Mouse (Mus musculus) hematopoietic stem cell, adult 5-6 weeks (primary cell): ENCODE data around the gene Gzf1. TPM values are rescaled to one million over a fixed set of nuclear protein-coding genes. Genes with fewer than 3 reads are reported as not detected.

Experiments
- ATAC-seq, 2 experiments: fragments of 125-278 bp in 1 of 2; replicated peaks in 1 of 2; 2 replicates each; pipeline ENCODE4 v1.8.0; 2016 to 2017; ENCODE audit warnings: inconsistent platforms in 2 of 2, mild to moderate bottlenecking in 2 of 2, moderate number of reproducible peaks in 2 of 2, low read depth in 1 of 2, moderate TSS enrichment in 1 of 2; ENCODE audit not compliant: low FRiP score in 2 of 2, poor library complexity in 2 of 2, severe bottlenecking in 2 of 2, insufficient read depth in 1 of 2, low TSS enrichment in 1 of 2
- total RNA-seq: library from RNA; stranded (forward); fragments of 172-1452, 232-1000 nt; gene quantifications from 2 replicates; pipeline ENCODE4 v1.2.3, GENCODE M21; 2017

Gzf1 gene
- total RNA-seq, 1 experiment from 2014 or later = 22.4 TPM

GRCm38 (mm10) chr2:148689444-148690140 lies 8.8 kb downstream of the Gzf1 start:
- no peak for ATAC-seq

DNA sequence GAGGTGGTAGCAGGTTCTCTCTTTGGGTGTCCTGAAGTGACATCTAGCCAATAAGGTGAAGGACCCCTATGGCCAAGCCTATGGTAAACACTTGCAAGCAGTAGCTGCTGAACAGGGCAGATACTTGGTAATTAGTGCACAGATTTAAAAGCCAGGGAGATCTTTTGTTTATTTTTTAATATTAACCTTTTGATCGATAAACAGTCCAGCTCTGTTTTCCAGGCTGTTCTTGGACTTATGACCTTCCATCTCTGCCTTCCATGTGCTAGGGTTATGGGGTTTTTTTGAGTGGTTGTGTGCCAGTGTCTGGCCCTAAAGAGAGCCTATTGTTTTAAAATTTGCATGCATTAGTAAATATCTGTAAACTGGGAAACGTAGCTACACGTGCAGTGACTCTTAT lies 9.5 kb downstream of the Gzf1 start:
- ATAC-seq = no peak

DNA sequence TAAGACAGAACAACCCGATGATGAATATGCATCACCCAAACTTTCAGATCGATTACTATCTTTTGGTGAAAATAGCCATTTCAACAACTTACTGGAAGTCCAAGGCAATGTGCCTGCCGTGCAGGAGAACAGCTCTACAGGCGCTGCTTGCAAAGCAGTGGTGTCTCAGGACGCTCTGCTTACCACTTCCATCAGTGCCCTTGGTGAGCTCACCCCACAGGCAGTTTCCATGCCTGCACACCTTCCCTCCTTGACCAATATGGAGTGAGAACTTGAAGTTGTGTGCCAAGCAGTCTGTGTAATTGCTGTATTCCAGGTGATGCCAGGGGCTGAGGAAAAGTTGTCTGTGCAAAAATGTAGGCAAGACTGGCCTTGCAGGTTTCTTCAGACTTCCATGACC lies 10.0 kb downstream of the Gzf1 start:
- ATAC-seq = no peak

- no peak for ATAC-seq
Measured at GRCm38 (mm10) chr2:148698571-148698970, 17.7 kb downstream of the Gzf1 start.

- peak; percentile 69 to 73; a peak in 3 of 4 replicates for ATAC-seq
Measured at GRCm38 (mm10) chr2:148706409-148707201, 25.8 kb downstream of the Gzf1 start.

DNA sequence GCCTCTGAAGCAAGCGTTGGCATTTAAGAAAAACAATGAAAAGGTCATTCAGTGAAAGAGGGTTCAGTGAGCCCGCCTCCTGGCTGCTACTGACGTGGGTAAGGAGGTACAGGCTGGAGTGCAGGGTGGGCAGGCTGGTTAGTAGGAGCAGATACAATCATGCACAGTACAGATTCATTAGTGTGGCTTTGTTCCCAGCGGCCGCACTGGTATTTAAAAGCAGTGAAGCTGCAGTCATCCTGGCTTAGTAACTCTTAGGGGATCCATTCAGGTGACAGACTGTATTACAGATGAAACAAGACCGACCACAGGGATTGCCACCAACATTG lies 26.3 kb downstream of the Gzf1 start:
- ATAC-seq = no peak

DNA sequence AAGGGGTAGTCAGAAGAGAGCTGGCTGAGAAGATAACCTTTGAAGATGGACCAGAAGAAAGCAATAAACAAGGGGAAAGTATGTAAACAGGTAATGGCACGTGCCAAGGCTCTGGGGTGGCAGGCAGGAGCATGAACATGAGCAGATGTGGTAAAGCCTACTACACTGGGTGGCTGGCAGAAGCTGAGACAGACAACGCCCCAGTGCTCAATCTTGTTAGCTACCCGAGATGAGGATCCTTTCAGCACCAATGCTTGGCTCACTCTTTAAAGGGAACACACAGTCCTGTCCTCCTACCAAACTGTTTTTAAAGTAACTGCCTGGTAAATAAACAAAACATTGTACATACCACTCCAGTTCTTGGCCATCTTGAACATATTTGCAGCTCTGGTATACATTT lies 31.5 kb downstream of the Gzf1 start:
- no peak for ATAC-seq

- ATAC-seq = no peak
Measured at GRCm38 (mm10) chr2:148717072-148717471, 36.2 kb downstream of the Gzf1 start.

DNA sequence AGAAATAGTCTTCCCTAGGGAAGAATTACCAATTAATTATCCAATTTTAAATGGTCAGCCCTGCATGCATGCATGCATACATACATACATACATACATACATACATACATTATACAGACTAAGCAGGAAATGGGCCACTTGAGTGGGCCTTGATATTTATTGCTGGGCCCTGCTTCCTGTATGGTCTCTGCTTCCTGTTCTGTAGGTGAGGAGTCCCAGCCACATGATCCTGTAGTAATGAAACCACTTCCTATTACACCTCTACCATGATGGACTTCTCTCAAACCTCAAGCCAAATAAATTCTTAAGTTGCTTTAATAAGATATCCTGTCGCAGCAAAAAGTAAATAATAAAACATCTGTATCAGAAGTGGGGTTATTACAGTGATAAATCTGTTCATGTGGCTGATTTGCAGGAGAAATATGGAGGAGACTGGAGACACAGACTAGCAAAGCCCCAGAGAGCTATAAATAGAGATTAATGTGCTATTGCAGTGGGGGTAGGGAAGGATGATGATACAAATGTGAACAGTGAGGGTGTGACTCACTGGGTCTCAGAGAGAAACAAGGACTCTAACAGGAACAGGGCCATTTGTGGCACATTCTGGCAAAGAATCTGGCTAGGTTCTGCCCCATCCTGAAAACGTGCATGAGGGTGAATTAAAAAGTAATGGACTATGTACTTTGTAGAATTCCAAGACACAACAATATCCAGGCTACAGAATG lies 38.6 kb downstream of the Gzf1 start:
- peak; percentile 74 to 89 for ATAC-seq

- peak; percentile 20 to 41 for ATAC-seq
Measured at GRCm38 (mm10) chr2:148731614-148732326, 50.9 kb downstream of the Gzf1 start.

DNA sequence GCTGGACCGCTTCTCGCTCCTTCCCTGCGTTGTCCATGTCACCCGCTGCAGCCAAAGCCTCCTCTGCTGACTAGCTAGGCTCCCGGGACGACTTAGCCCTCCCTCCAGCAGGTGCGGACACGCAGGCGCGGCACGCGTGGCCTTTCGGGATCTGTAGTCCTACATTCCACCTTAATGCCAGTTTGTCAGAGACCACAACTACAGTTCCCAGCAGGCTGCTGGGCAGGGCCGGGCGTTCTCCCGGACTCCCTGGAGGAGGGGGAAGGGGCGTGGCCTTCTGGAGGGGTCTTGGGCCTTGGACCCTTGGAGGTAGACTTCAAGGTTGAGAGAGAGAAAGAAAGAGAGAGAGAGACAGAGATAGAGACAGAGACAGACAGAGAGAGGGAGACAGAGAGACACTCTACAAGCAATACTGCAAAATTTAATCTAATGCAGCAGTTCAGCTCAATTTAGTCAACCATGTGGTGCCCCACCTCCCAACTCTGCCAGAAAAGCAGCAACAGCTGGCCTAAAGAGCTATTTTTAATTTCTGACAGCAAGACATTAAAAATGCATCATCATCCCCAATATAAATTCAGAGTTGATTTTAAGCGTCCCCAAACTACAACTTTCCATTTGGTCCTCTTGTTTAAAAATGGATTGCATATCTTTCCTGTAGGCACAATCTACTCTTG lies 51.6 kb downstream of the Gzf1 start, which contains the start of gene Napb:
Napb (minus strand) TSS at position 141 of the 674 bp plus-strand sequence.
- ATAC-seq = peak; percentile 98 to 99

Other genes with a start within 250 kb of the Gzf1 start
- gene Cd93, start 237.5 kb upstream of the Gzf1 start, total RNA-seq = 145 and 146 TPM in 2 replicates
- 21.9 and 39.3 TPM in 2 replicates for gene Nxt1, start 8.4 kb upstream of the Gzf1 start, total RNA-seq
- gene Napb, start 51.4 kb downstream of the Gzf1 start, total RNA-seq = 1.4 and 2.9 TPM in 2 replicates
- gene Cstl1, start 69.3 kb downstream of the Gzf1 start, total RNA-seq = not detected in 2 replicates
- gene Cst11, start 90.5 kb downstream of the Gzf1 start, total RNA-seq = not detected in 2 replicates
- not detected in 2 replicates for gene 8030411F24Rik, start 101.0 kb downstream of the Gzf1 start, total RNA-seq
- not detected in 2 replicates for gene Cst12, start 108.3 kb downstream of the Gzf1 start, total RNA-seq
- gene Cst8, start 117.8 kb downstream of the Gzf1 start, total RNA-seq = not detected in 2 replicates
- gene Cst13, start 139.1 kb downstream of the Gzf1 start, total RNA-seq = not detected in 2 replicates
- gene Cst9, start 154.1 kb downstream of the Gzf1 start, total RNA-seq = not detected in 2 replicates
- gene 9230104L09Rik, start 184.0 kb downstream of the Gzf1 start, total RNA-seq = not detected in 2 replicates
- 200 and 303 TPM in 2 replicates for gene Cst3, start 194.7 kb downstream of the Gzf1 start, total RNA-seq